Mouse (Mus musculus) forebrain, embryonic 16.5 days (tissue): ENCODE measurements at regions not wholly inside any gene's neighbourhood (a gene's known extent, or its start where the extent isn't known, plus 50 kb on each side); places are given as distances from the start of the nearest gene placed in this dataset.

Experiments
- ATAC-seq: fragments of 200-750 bp; cut with Nextera tagmentation; 2 replicates; pipeline ENCODE4 v1.8.0; 2017; ENCODE audit warnings: mild to moderate bottlenecking, moderate library complexity
- H3K27ac ChIP-seq: fragments of 300-500 bp; sonication (generic); 2 replicates; pipeline ENCODE4 v1.5.1; 2014; ENCODE audit warnings: low read length, control low read depth
- H3K27me3 ChIP-seq: fragments of 300-500 bp; sonication (generic); replicated peaks from 2 replicates; pipeline ENCODE4 v1.6.1; 2014; ENCODE audit warnings: low read length; ENCODE audit not compliant: control insufficient read depth, insufficient read depth
- H3K36me3 ChIP-seq: fragments of 300-500 bp; sonication (generic); 2 replicates; pipeline ENCODE4 v1.6.1; 2014; ENCODE audit not compliant: control insufficient read depth, insufficient read depth
- H3K4me1 ChIP-seq: fragments of 300-500 bp; sonication (generic); replicated peaks from 2 replicates; pipeline ENCODE4 v1.6.1; 2014; ENCODE audit warnings: low read length; ENCODE audit not compliant: control insufficient read depth, insufficient read depth
- H3K4me2 ChIP-seq: fragments of 300-500 bp; sonication (generic); 2 replicates; pipeline ENCODE4 v1.6.1; 2014; ENCODE audit warnings: mild to moderate bottlenecking, low read length, control low read depth
- H3K4me3 ChIP-seq: fragments of 300-500 bp; sonication (generic); replicated peaks from 2 replicates; pipeline ENCODE4 v1.5.1; 2014; ENCODE audit warnings: mild to moderate bottlenecking, low read length, control low read depth
- H3K9ac ChIP-seq: fragments of 300-500 bp; sonication (generic); replicated peaks from 2 replicates; pipeline ENCODE4 v1.6.1; 2014; ENCODE audit warnings: low read depth, low read length, control low read depth
- H3K9me3 ChIP-seq: fragments of 300-500 bp; sonication (generic); 2 replicates; pipeline ENCODE4 v1.6.1; 2016; ENCODE audit warnings: low read length; ENCODE audit not compliant: control insufficient read depth
- WGBS: fragments of 180-500 bp; shearing (Covaris S2); extraction: QIAGEN DNeasy Blood & Tissue Kit; methylation state at CpG from one replicate; pipeline ENCODE4 v1.1.7; 2014; 5-methylcytosine and 5-hydroxymethylcytosine counted together

DNA sequence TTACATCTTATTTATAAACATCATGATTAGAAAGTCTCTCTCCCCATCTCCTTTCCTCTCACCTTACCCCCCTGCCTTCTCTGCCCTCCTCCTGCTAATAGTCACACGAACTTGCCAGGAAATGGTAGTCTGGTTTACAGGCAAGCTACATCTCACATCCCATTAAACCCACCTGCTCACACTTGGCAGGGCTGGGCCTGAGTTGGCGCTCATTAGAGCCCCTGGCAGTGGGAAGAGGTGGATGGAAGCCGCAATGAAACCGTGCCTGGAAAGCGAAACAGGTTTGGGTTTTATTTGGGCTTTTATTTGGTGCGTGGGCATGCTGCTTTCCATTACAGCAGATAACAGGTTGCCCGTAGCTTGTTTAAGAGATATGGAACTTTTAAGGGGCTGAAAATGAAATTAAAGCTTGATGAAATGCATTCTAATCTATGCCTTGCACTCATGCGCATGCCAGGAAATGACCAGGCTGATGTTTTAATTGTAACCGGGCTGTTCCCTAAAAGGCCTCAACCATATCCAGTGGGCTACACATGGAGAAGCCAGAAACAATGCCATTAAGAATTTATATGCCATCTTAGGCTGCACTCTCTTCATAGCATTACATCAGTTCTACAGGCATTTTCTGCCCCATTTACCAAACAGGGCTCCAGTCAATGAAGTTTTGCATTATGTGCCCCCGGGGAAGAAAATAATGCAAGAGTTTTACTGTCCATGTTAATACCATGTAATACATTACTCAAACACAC lies 725.0 kb downstream of the Mecom start:
- Histone ChIP-seq H3K4me3 (no peak overlapping the region), H3K27ac (no peak overlapping the region), H3K27me3 (no peaks in the 10 kb centered on the region), H3K4me2 (no peak overlapping the region), H3K9ac (no peak overlapping the region), H3K36me3 (no peaks in the 10 kb centered on the region), H3K4me1 (peaks cover 6% of the 10 kb centered on the region), H3K9me3 (no peaks in the 10 kb centered on the region)
- peak; percentile 93 for ATAC-seq
- WGBS = 63% methylated on average over 10 of the region's 10 CpGs

DNA sequence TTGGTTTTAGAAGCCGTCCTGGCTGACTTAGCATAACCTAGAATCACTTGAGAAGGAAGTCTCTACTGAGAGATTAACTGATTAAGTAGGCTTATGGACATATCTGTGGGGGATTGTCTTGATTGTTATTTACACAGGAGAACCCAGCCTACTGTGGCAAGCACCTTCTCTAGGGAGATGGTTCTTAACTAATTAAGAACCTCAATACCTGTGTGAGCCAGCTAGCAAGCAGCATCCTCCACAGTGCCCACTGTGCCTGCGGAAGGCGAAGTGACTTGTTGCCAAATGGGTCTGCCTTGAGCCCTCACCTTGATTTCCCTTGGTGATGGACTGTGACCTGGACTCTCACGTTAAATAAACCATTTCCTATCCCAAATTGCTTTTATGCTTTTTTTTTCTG lies 730.8 kb downstream of the Mecom start:
- WGBS = 78% methylated on average over 4 of the region's 4 CpGs
- no peaks in the 10 kb centered on the region for H3K36me3 ChIP-seq

DNA sequence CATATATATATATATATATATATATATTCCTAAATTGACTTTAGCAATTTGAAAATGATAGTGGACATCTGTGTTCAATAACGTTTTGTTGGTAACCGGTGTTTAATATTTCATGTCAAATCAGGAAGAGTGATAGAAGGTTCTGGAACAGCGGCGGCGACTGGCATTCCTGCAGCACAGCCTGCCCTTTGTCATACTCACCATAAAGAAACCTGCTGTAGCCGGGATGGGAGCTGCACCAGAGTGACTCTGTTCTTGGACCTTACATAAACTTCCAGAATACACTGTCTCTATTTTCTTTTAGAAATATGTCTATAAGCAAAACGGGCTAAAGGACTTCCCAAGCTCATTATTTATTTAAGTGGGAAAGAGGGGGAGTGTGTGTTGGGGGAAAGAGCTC lies 731.5 kb downstream of the Egfem1 start:
- Histone ChIP-seq H3K4me2 (0 out of 2 replicates have a peak overlapping the region, but pooled peaks have one; percentile 5), H3K27me3 (no peaks in the 10 kb centered on the region), H3K4me3 (no peak overlapping the region), H3K27ac (no peak overlapping the region), H3K4me1 (peaks cover 2% of the 10 kb centered on the region; the same call in 1 of the 2 replicates), H3K9me3 (no peaks in the 10 kb centered on the region), H3K9ac (no peak overlapping the region), H3K36me3 (no peaks in the 10 kb centered on the region)
- WGBS = 43% methylated on average over 7 of the region's 7 CpGs
- peak; percentile 43; the same call in 1 of the 2 replicates for ATAC-seq

More for the DNA sequence above, 730.8 kb downstream of the Mecom start:
- Histone ChIP-seq H3K27me3 (no peaks in the 10 kb centered on the region), H3K4me2 (no peak overlapping the region), H3K4me1 (peaks cover 2% of the 10 kb centered on the region; the same call in 1 of the 2 replicates), H3K4me3 (no peak overlapping the region), H3K9me3 (no peaks in the 10 kb centered on the region), H3K27ac (no peak overlapping the region), H3K9ac (no peak overlapping the region)
- ATAC-seq = no peak

DNA sequence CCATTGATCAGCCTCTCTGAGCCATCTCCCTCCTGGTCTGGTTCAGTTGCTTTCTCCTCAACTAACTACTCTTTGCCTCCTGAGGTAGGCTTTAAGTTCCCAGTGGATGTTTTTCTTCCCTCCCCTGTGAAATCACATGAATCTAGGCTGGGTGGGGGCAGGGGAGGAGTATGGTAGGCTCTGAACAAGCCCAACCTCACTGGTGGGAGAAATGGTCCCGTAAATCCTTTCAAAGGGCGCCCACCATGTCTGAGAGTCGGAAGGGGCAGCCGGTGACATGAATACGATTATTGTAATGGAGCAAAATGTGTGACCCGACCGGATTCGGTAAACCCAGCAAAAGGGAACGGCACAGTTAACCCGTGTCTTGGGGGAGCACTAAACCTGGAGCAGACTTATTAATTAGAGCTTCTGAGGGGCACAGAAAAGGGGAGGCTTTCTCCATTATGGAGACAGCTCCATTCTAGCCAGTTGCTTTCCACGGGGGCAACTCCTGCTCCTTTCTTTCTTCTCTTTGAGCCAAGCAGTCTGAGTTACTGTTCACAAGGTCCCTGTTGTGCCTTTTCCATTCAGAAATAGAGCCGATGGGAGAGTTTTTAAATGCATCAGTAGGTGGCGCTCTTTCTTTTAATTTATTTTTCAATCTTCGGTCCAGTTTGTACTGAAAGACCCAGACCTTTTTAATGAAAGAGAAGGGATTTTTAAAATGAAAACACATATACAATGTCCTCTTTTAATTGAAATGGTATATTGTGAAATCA lies 730.8 kb downstream of the Egfem1 start:
- Histone ChIP-seq H3K36me3 (no peaks in the 10 kb centered on the region), H3K9ac (0 out of 2 replicates have a peak overlapping the region, but pooled peaks have one; percentile 37), H3K9me3 (no peaks in the 10 kb centered on the region), H3K27ac (no peak overlapping the region), H3K4me3 (peak overlapping the region; percentile 32), H3K4me1 (peaks cover 2% of the 10 kb centered on the region; the same call in 1 of the 2 replicates), H3K4me2 (peak overlapping the region; percentile 50), H3K27me3 (no peaks in the 10 kb centered on the region)
- 28% methylated on average over 14 of the region's 14 CpGs for WGBS
- peak; percentile 73 for ATAC-seq

DNA sequence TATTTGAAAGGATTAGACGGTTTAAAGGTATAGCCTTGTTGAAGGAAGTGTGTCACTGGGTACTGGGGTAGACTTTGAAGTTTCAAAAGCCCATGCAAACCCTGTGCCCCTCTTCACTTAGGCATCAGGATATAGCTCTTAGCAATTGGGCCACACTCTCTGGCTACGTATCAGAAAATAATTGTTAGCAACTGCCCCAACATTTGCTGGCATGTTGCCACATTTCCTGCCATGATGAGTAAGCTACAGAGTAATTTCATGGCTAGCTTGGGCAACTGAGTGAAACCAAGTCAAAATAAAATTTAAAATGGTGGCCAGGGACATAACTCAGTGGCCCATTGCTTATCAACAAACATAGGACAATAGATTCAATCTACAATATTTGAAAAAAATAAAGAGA lies 724.2 kb downstream of the Egfem1 start:
- ATAC-seq = no peak
- Histone ChIP-seq H3K4me2 (no peak overlapping the region), H3K9ac (no peak overlapping the region), H3K4me3 (no peak overlapping the region), H3K27ac (no peak overlapping the region), H3K27me3 (no peaks in the 10 kb centered on the region), H3K4me1 (no peaks in the 10 kb centered on the region), H3K9me3 (no peaks in the 10 kb centered on the region), H3K36me3 (no peaks in the 10 kb centered on the region)
- 85% methylated on average over 2 of the region's 2 CpGs for WGBS

DNA sequence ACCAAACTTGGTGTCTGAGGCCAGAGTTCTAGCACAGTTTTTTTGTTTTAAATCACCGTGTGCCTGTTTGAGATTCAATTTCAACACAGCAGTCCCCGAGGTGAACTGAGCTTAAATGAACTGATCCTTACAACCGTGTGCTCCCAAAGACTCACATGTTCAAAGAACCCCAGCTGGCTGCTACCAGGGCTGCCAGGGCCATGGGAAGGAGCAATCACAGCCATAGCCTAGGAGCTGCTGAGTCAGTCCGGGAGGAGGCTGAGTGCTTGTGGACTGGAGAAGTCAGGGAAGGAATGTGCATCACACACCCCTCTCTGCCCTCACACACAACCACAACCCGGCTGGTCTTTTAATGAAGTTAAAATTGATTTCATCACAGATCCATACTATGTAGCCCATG lies 721.6 kb downstream of the Egfem1 start:
- Histone ChIP-seq H3K27ac (no peak overlapping the region), H3K4me1 (no peaks in the 10 kb centered on the region), H3K36me3 (no peaks in the 10 kb centered on the region), H3K9ac (no peak overlapping the region), H3K27me3 (no peaks in the 10 kb centered on the region), H3K4me3 (no peak overlapping the region), H3K9me3 (no peaks in the 10 kb centered on the region), H3K4me2 (no peak overlapping the region)
- 50% methylated on average over 5 of the region's 5 CpGs for WGBS
- no peak for ATAC-seq

DNA sequence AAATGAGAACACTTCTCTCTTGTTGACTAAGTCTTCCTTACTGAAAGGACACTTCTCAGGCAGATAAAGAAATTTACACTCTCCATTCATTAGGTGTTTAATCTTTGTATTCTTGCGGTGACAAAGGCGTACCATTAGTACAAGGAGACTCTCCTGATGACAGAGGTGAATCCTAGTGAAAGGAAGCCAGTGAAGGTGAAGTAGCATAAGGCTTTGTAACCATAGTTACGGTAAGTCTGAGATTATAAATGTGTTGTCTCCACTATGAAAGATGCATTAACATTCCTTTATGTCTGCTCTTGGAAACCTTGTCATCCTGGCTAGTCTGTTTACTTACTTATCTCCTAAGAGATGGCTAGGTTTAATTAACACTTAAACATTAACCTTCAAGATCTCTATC lies 719.3 kb downstream of the Egfem1 start:
- WGBS = 52% methylated on average over 3 of the region's 3 CpGs
- no peak for ATAC-seq
- no peaks in the 10 kb centered on the region for H3K4me1 ChIP-seq
- H3K27me3 ChIP-seq = no peaks in the 10 kb centered on the region
- no peak overlapping the region for H3K9ac ChIP-seq
- no peaks in the 10 kb centered on the region for H3K9me3 ChIP-seq
- H3K27ac ChIP-seq = no peak overlapping the region
- H3K36me3 ChIP-seq = no peaks in the 10 kb centered on the region
- no peak overlapping the region for H3K4me3 ChIP-seq
- H3K4me2 ChIP-seq = no peak overlapping the region

DNA sequence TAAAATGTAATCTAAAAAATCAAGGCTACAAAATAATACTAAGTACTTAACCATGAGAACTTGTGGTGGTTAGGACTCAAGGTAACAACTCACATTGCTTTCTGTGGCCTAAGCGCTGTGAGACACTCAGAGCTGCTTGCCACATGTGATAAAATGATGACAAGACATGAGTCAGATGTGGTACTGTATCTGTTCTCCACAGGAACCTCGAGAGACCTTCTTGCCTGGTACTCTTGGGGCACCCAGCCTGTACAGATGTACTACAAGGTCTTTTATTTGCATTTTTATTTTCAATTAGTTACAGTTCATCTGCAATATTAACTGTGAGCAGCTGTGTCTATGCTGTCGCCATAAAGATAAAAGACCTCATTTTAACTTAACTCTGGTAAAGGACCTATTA lies 692.5 kb downstream of the Egfem1 start:
- WGBS = 77% methylated on average over 3 of the region's 3 CpGs
- Histone ChIP-seq H3K9me3 (no peaks in the 10 kb centered on the region), H3K27ac (no peak overlapping the region), H3K4me1 (no peaks in the 10 kb centered on the region), H3K4me2 (no peak overlapping the region), H3K9ac (no peak overlapping the region), H3K4me3 (no peak overlapping the region), H3K27me3 (no peaks in the 10 kb centered on the region), H3K36me3 (no peaks in the 10 kb centered on the region)
- ATAC-seq = no peak

DNA sequence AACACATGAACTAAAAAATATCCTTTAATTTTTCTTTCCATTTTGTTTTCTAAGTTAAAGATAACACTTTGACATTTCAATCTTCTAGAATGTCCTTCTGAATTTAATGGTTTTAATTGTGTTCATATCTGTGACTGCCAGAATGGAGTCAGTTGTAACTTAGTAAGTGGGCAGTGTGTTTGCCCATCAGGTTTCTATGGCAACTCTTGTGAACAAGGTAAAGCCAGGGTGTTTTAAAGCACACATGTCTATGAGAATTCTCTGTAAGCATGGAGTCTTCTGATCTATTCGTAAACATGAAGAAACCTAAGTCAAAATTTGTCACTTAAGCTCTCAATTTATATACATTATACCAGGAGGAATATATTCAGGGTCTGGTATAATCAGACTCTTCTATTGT lies 689.4 kb downstream of the Egfem1 start:
- no peak overlapping the region for H3K27ac ChIP-seq
- no peak overlapping the region for H3K4me3 ChIP-seq
- no peaks in the 10 kb centered on the region for H3K9me3 ChIP-seq
- H3K9ac ChIP-seq = no peak overlapping the region
- no peak for ATAC-seq
- H3K4me1 ChIP-seq = no peaks in the 10 kb centered on the region
- H3K36me3 ChIP-seq = no peaks in the 10 kb centered on the region
- H3K27me3 ChIP-seq = no peaks in the 10 kb centered on the region
- H3K4me2 ChIP-seq = no peak overlapping the region
- WGBS = 88% methylated on average over 1 of the region's 1 CpGs
